Mouse (Mus musculus) Patski (cell line): ENCODE data around the gene Cavin1. TPM values are rescaled to one million over a fixed set of nuclear protein-coding genes. Genes with fewer than 3 reads are reported as not detected.

Experiments used
- ATAC-seq: fragments of 100-300 bp; one replicate; pipeline ENCODE4 v1.8.0; 2021
- CTCF ChIA-PET: fragments of 350-600 bp; sonication (Branson Sonifier 250); formaldehyde crosslinking; loops from one replicate; lab custom pipeline; 2022; ENCODE audit warnings: inconsistent platforms; lab: Charles Lee
- POLR2A ChIA-PET: fragments of 350-600 bp; sonication (Branson Sonifier 250); formaldehyde crosslinking; loops from one replicate; lab custom pipeline; 2022; ENCODE audit warnings: antibody characterized with exemption, inconsistent platforms; lab: Charles Lee
- DNase-seq: peaks from one replicate; pipeline ENCODE4 v3.0.0-alpha.2; 2011; ENCODE audit warnings: low read depth, low spot score
- H3K27me3 ChIP-seq: fragments of 371-371 bp; one replicate; pipeline ENCODE4 v1.5.1; 2021
- CTCF ChIP-seq: fragments of 100-300 bp; IDR thresholded peaks from one replicate; pipeline ENCODE4 v1.5.1; 2021
- in situ Hi-C: fragments of 300-500 bp; cut with MboI; formaldehyde crosslinking; loops from 3 replicates; pipeline ENCODE4 v1.11.1; 2018; ENCODE audit warnings: low pct_unique_long_range_greater_than_20kb, mixed read lengths
- polyA plus RNA-seq: library from polyadenylated mRNA; unstranded; gene quantifications from one replicate; pipeline ENCODE4 v1.2.3, GENCODE M21; 2021

The Cavin1 gene
- polyA plus RNA-seq, 1 experiment from 2014 or later, result 211 TPM

DNA sequence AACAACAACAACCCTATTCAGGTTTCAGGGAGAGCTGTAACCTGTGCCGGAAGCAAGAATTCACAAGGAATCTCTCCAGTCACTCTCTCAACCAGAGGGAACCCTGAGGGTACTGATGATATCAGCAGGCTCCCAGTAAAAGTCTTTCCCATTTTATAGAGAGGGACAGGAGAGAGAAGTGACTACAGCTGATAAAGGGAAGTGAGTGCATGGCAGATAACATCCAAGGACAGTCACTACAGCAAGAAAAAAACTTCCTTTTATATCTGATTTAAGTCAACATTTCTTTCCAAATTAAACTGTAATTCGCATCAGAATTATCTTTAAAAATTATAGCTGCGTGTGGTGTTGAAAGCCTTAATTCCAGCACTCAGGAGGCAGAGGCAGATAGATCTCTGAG is 43.3 kb downstream of the Cavin1 start:
- no peaks in the 10 kb centered on the region for H3K27me3 ChIP-seq
- no peak for TF ChIP-seq CTCF
- ChIA-PET CTCF (interaction anchor here (1.1 to 2.5 kb wide), 4 partner anchors 8 to 18 kb away, joined by 3 to 9 read pairs (median 5); no protein-coding TSS in a partner anchor), POLR2A (interaction anchor here (0.6 to 1.8 kb wide), 2 partner anchors 13 to 73 kb away, joined by 4 to 8 read pairs; no protein-coding TSS in a partner anchor)
- in situ Hi-C loops, result no loop called here
- ATAC-seq (no peak), DNase-seq (no peak)

DNA sequence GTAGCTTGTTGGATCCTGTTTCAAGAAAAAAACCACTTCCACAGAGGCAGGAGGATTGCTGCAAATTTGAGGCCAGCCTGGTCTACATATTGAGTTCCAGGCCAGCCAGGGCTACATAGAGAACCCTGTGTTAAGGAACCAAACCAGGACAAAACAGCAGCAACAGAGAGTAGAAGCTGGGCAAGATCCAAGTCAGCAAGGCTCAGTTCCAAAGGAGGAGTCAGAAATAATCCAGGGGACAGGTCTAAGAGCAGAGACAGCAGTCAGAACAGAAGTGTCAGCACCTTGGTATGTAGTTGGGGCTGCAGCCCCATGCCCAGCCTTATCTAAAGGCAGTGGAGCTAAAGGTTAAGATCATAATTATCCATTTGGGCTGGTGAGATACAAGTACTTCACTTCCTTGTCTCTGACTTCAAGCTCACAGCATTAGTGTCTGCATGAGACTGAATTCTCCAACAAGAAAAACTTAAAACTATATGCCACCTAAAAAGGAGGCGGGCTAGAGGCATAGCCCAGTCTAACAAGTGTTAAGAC is 46.2 kb downstream of the Cavin1 start:
- ATAC-seq (no peak), DNase-seq (no peak)
- ChIA-PET CTCF (interaction anchor here (1.0 to 1.7 kb wide), 4 partner anchors 9 to 29 kb away, joined by 3 to 6 read pairs (median 4); no protein-coding TSS in a partner anchor), POLR2A (interaction anchor here (2.0 kb wide), 1 partner anchor 14 kb away, joined by 7 read pairs; the partner anchor contains the start of gene Stat3)
- in situ Hi-C loops, result no loop called here
- H3K27me3 ChIP-seq, result no peaks in the 10 kb centered on the region
- TF ChIP-seq CTCF, result no peak

DNA sequence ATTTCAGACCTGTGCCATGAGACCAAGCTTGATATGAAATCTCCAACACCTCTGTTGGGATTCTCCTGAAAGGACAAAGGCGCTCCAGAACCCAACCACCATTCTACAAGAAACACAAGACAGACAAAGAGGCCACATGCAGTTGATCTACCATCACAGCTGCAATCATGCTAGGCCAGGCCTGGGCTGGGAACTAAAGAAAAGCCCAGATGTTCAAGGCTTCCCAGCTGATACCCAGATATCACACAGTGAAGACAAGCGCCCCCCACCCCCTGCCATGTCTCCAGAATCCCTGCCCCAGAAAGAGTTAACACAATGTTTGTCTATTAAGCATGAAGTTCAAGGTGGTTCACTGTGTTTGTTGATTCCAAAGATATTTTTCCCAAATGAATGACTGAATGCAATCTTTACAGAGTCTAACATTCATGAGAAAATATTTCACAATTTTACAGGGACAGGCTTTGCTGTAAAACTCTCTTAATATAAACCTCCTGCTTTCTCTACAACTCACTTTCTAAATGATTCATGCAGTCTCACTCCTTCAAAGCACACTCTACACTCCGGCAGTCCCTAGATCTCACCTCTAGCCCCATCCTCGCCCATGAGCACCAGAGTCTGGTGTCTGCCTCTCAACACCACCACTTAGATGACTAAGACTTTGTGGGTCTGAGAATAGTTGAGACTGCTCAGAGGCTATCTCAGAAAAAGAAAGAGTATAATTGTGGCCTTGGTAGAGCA is 49.6 kb downstream of the Cavin1 start:
- no peaks in the 10 kb centered on the region for H3K27me3 ChIP-seq
- TF ChIP-seq CTCF, result no peak
- ChIA-PET CTCF (interaction anchor here (1.3 kb wide), 1 partner anchor 10 kb away, joined by 4 read pairs; no protein-coding TSS in a partner anchor), POLR2A (no interaction called here)
- no peak for DNase-seq
- ATAC-seq, result no peak
- in situ Hi-C loops, result no loop called here

DNA sequence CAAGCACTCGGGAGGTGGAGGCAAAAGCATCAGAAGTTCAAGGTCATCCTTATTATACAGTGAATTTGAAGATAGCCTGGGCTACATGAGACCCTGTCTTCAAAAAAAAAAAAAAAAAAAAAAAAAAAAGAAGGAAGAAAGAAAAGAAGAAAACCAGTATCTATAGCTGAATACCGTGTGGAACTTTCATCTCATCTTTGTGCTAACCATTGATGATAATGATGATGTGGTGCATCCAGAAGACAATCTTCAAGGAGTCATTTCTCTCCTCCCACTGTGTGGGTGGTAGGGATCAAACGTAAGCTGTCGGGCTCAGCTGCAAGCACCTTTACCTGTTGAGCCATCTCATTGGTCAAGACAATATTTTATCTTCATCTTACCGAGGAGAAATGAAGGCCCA is 52.7 kb downstream of the Cavin1 start:
- no peaks in the 10 kb centered on the region for H3K27me3 ChIP-seq
- in situ Hi-C loops, result no loop called here
- ChIA-PET POLR2A (no interaction called here), CTCF (interaction anchor here (0.7 to 2.9 kb wide), 3 partner anchors 8 to 128 kb away, joined by 3 to 9 read pairs (median 3); no protein-coding TSS in a partner anchor)
- no peak for TF ChIP-seq CTCF
- ATAC-seq (no peak), DNase-seq (no peak)

DNA sequence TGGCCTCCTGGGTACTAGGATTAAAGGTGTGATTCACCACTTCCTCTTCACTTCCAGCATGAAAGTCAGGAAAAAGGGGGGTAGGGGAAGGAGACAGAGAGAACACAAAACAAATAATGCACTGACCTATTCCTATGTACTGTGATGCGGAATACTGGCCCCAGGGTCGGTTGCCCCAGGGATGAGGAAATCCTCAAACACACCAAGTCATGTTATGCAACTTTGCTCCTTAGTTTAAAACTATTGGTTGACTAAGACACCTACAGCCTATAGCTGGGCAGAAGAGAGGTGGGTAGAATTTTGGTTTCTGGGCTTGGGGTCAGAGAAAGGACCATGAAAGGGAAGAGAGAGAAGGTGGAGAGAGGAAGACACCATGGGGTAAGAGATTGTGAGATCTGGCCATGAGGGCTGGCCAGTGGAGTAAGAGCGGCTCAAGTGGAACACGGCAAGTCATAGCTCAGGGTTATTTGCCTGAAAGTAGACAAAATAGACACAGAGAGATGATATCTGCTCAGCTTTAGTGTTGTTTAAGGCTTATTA is 54.2 kb downstream of the Cavin1 start:
- DNase-seq (no peak), ATAC-seq (no peak)
- no peaks in the 10 kb centered on the region for H3K27me3 ChIP-seq
- ChIA-PET POLR2A (interaction anchor here (0.7 kb wide), 1 partner anchor 9 kb away, joined by 3 read pairs; no protein-coding TSS in a partner anchor), CTCF (interaction anchor here (2.9 kb wide), 1 partner anchor 10 kb away, joined by 9 read pairs; no protein-coding TSS in a partner anchor)
- TF ChIP-seq CTCF, result no peak
- in situ Hi-C loops, result no loop called here

DNA sequence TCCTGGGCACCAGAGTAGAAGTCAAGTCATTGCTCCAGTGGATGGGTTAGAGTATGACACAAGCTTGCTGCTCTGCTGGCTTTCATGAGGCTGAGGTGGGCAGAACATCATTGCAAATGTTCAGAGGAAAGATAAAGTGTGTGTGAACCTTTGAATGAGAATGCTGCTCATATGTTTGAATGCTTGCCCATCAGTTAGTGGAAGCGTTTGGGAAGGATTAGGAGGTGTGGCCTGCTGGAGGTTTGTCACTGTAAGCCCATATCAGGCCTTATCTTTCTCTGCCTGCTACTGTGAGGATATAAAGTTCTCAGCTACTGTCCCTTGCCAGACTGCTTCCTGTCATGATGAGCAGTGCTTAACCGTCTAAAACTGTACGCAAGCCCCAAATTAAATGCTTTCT is 55.6 kb downstream of the Cavin1 start:
- no peak for TF ChIP-seq CTCF
- ChIA-PET POLR2A (interaction anchor here (1.4 kb wide), 1 partner anchor 13 kb away, joined by 8 read pairs; no protein-coding TSS in a partner anchor), CTCF (interaction anchor here (0.7 to 2.9 kb wide), 3 partner anchors 9 to 11 kb away, joined by 3 to 9 read pairs (median 3); no protein-coding TSS in a partner anchor)
- DNase-seq (no peak), ATAC-seq (no peak)
- in situ Hi-C loops, result no loop called here
- H3K27me3 ChIP-seq, result no peaks in the 10 kb centered on the region

DNA sequence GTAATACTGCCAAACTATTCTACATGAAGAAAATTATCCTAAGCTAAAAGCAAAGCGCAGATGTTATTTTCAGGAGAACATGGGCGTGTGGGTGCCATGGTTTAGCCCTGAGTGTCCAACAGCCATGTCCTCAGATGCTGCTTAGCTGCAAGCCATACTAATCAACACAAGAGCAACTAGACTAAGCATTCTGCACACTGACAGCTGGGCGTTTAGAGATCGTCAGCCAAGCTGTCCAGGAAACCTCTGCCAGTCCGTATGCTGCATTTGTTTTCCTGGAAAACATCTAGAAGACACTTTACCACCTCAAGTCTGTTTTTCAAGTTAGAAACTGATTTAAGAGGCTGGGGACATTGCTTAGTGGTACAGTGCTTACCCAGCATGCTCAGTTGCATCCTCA is 56.3 kb downstream of the Cavin1 start:
- DNase-seq (no peak), ATAC-seq (no peak)
- POLR2A ChIA-PET, result interaction anchor here (1.4 kb wide), 1 partner anchor 13 kb away, joined by 8 read pairs; no protein-coding TSS in a partner anchor
- TF ChIP-seq CTCF, result no peak
- H3K27me3 ChIP-seq, result no peaks in the 10 kb centered on the region
- CTCF ChIA-PET, result interaction anchor here (0.7 kb wide), 1 partner anchor 9 kb away, joined by 3 read pairs; no protein-coding TSS in a partner anchor
- in situ Hi-C loops, result no loop called here

DNA sequence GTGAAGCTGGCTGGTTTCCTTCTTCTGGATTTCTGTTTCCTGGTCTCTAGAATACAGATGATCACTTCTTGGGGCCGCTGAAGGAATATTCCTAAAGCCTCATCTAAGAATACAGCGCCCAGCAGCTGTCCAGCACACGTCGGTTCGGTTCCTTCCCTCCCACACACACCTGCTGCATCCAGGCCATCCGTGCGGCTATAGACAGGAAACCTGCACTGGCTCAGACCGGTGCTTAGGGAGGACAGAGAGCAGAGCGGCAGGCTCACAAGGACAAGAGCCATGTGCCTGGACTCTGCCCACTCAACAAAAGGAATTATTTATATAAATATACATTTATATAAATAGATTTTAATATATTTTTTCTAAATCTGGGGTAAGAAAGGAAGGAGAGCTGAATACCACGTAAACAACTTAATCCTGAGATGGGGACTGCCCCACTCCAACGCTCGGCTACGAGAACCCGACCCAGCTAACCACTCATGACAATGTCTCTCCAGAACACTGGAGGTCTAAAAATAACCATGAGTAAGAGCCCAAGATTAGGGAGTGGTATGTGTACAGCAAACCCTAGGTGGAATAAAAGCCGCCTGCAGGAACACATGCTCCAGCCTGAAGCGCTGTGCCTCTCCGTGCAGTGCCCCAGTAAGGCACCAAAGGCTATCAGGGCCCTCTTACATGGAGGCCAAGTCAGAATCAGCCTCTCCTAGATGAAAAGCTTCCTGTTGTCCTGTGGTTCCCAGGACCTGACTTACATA is 58.1 kb downstream of the Cavin1 start:
- DNase-seq, result no peak
- H3K27me3 ChIP-seq, result no peaks in the 10 kb centered on the region
- no peak for TF ChIP-seq CTCF
- ATAC-seq, result no peak
- in situ Hi-C loops, result no loop called here
- POLR2A ChIA-PET, result no interaction called here
- CTCF ChIA-PET, result no interaction called here

DNA sequence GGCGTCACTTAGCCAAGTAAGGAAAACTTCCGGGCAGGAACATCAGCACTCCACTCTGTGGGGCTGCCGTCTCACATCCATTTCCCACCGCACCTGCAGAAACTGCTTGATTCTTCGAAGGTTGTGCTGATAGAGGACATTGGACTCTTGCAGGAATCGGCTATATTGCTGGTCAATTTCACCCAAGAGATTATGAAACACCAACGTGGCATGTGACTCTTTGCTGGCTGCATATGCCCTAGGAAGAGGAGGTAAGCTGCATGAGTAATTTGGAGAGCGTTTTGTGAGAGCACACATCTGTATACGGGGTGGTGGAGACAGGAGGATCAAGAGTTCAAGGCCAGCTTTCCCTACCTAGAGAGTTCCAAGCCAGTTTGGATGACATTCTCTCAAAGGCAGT is 62.1 kb downstream of the Cavin1 start:
- POLR2A ChIA-PET, result interaction anchor here (1.1 to 1.3 kb wide), 2 partner anchors 23 to 49 kb away, joined by 3 read pairs; no protein-coding TSS in a partner anchor
- no peaks in the 10 kb centered on the region for H3K27me3 ChIP-seq
- in situ Hi-C loops, result no loop called here
- ATAC-seq (no peak), DNase-seq (no peak)
- no peak for TF ChIP-seq CTCF
- CTCF ChIA-PET, result interaction anchor here (0.8 to 1.5 kb wide), 3 partner anchors 12 to 49 kb away, joined by 3 to 6 read pairs (median 3); no protein-coding TSS in a partner anchor

DNA sequence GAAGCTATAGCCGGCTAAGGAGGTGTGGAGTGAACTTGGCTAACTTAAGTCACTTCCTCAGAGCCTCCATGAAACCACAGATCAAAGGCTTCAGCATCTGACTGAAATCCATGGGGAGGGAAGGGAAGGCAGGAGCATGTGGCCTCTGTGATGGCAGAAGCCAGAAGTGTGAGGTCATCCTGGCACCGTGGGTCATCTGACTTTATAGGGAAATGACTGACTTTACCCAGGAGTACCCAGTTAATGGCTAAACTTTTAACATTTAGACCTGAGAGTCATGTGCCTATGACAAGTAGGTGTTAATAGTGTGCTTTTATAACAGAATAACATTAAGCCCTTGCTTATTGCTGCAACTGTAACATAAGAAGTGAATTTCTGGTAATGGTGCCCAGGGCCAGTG is 62.6 kb downstream of the Cavin1 start:
- ATAC-seq, result no peak
- DNase-seq, result peak; percentile 31
- H3K27me3 ChIP-seq, result no peaks in the 10 kb centered on the region
- ChIA-PET CTCF (interaction anchor here (0.8 to 1.5 kb wide), 3 partner anchors 10 to 49 kb away, joined by 3 to 6 read pairs (median 3); no protein-coding TSS in a partner anchor), POLR2A (interaction anchor here (1.3 kb wide), 1 partner anchor 24 kb away, joined by 3 read pairs; no protein-coding TSS in a partner anchor)
- TF ChIP-seq CTCF, result no peak
- in situ Hi-C loops, result no loop called here
